Mouse (Mus musculus) C3H10T1/2 (cell line): ENCODE measurements around the gene A530064D06Rik. TPM values are rescaled to one million over a fixed set of nuclear protein-coding genes. Genes with fewer than 3 reads are reported as not detected.

Source experiments
- polyA plus RNA-seq, 2 experiments: library from polyadenylated mRNA; unstranded; fragments of >200 nt; fragmentation: generic; extraction: Trizol; gene quantifications; one replicate each; pipeline ENCODE4 v1.2.1; 2012; ENCODE audit warnings: missing spikeins in 2 of 2

Gene A530064D06Rik
- polyA plus RNA-seq = not detected

DNA sequence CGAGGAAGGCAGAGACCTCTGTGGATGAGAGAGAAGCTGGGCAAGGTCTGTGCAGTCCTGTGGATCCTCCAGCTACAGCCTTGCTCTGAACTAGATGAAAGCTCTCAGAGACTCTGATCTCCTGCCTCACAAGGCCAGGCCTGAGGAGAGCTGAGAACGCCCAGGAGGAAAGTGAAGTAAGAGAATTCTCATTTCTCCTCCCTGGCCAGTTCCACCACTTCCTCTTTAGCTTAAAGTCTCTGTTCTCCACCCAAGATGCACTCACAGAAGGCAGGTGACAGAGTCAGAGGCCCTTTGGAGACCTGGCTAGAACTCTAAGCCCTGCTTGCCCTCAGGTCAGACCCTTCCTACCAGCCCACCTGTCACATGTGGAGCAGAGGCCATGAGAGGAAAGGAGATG lies at the start of gene A530064D06Rik:
A530064D06Rik (minus strand) TSS at position 173 of the 400 bp plus-strand sequence.

GRCm38 (mm10) chr17:48146120-48146519 lies 21.0 kb downstream of the A530064D06Rik start, which contains the start of gene 9830107B12Rik:
Gene 9830107B12Rik, minus strand, starts transcription at chr17:48146268.

Other genes with a start within 250 kb of the A530064D06Rik start
- 10 to 100 TPM; 32.8 to 47.1 TPM for gene Foxp4, start 242.6 kb downstream of the A530064D06Rik start, polyA plus RNA-seq
- not detected for gene 1700122O11Rik, start 129.0 kb downstream of the A530064D06Rik start, polyA plus RNA-seq
- gene 1700067P10Rik, start 78.0 kb downstream of the A530064D06Rik start, polyA plus RNA-seq = not detected
- gene 9830107B12Rik, start 21.0 kb downstream of the A530064D06Rik start, polyA plus RNA-seq = not detected
- gene Trem1, start 65.5 kb upstream of the A530064D06Rik start, polyA plus RNA-seq = not detected
- not detected for gene Trem3, start 80.5 kb upstream of the A530064D06Rik start, polyA plus RNA-seq
- not detected for gene Treml4, start 97.0 kb upstream of the A530064D06Rik start, polyA plus RNA-seq
- gene Treml2, start 132.2 kb upstream of the A530064D06Rik start, polyA plus RNA-seq = not detected
- gene B430306N03Rik, start 148.9 kb upstream of the A530064D06Rik start, polyA plus RNA-seq = not detected
- under 1 TPM; 0.06 to 0.30 TPM for gene Trem2, start 179.1 kb upstream of the A530064D06Rik start, polyA plus RNA-seq
- gene Treml1, start 192.6 kb upstream of the A530064D06Rik start, polyA plus RNA-seq = not detected
- gene Nfya, start 242.6 kb upstream of the A530064D06Rik start, polyA plus RNA-seq = 10 to 100 TPM in 1 of 2 experiments, 1 to 10 TPM in 1; 3.0 to 19.5 TPM
- gene Oard1, start 242.7 kb upstream of the A530064D06Rik start, polyA plus RNA-seq = 10 to 100 TPM in 1 of 2 experiments, 1 to 10 TPM in 1; 2.8 to 13.3 TPM